Mouse (Mus musculus) v-Abl transformed pro-B cells (cell line): ENCODE measurements around the gene Ebi3.
"Not testable (repeated sequence)": the region's sequence is repeated elsewhere in the genome, so short reads cannot be mapped to it uniquely, and the experiment has no call there.

Source experiments
- in situ Hi-C, 2 experiments: fragments of 400-800 bp; cut with MboI; formaldehyde crosslinking; loops; one replicate each; pipeline ENCODE4 v1.15.1; 2025; ENCODE audit not compliant: unreplicated experiment in 2 of 2

The Ebi3 gene

GRCm38 (mm10) chr17:55952447-55953027, at the start of gene Ebi3:
TSS of gene Ebi3 (plus strand) at chr17:55952640.
- in situ Hi-C loops = loop anchor here (5.0 to 25.0 kb wide), 4 partner anchors 75 to 260 kb away; partner anchors contain the start of genes Dpp9 (in 1 of the 2) and Zfp119a (in 1 of the 2)

GRCm38 (mm10) chr17:55903087-55903486, 49.4 kb upstream of the Ebi3 start:
- in situ Hi-C loops = no loop called here

- in situ Hi-C loops = no loop called here
These were observed 48.8 kb upstream of the Ebi3 start for GRCm38 (mm10) chr17:55903687-55904086.

GRCm38 (mm10) chr17:55904131-55904530, 48.3 kb upstream of the Ebi3 start:
- in situ Hi-C loops = no loop called here

DNA sequence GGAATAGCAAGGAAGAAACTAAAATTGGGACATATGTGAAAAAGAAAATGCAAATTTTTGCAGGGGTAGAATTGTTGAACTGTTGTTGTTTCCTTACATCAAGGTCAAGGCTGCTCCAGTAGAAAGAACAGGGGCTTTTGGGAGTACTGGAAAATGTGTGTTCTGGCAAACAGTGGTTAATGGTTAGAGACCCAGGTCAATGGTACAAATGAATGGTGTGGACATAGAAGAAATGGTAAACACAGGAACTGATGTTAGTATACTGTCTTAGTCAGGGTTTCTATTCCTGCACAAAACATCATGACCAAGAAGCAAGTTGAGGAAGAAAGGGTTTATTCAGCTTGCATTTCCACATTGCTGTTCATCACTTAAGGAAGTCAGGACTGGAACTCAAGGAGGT, 45.8 kb upstream of the Ebi3 start:
- in situ Hi-C loops = no loop called here

DNA sequence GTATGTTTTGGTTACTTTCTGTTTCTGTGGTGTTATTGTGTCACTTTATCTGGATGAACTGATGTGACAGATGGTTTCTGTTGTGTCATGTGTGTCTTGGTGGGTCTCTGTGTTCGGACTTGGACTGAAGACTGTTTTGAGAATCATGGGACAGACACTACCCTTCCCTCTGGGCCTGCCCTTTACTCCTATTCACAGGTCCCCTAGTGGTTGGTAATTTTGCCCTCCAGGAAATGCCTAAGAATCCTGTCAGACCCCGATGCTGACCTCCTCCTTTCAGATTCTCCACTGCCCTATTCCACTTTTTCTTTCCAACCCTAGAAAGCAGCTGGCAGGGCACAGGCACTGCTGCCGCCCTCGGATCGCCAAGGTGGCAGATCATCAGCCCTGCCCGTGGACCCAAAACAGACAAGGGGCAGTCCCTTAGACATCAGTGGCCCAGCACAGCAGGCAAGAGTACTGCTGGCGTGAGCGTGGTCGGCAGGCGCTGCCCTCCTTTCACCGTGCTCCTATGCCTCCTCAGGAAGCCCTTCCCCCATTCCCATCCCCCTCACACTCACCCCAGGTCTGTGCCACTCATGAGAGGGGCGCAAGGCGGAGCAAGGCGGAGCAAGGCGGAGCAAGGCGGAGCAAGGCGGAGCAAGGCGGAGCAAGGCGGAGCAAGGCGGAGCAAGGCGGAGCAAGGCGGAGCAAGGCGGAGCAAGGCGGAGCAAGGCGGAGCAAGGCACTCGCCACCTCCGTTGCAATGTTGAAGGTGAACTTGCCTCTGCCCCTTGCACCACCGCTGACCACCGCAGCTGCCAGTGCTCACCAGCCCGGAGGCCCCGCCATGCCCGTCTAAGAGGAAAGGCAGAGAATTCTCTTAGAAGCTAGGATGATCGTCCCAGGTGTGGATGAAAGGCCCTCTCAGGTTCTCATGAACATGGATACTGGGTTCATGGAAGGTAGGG, 20.6 kb upstream of the Ebi3 start:
- in situ Hi-C loops = loop anchor here in 1 of 2 experiments (5.0 kb wide), 1 partner anchor 40 kb away; the partner anchor contains the start of gene Zfp959

DNA sequence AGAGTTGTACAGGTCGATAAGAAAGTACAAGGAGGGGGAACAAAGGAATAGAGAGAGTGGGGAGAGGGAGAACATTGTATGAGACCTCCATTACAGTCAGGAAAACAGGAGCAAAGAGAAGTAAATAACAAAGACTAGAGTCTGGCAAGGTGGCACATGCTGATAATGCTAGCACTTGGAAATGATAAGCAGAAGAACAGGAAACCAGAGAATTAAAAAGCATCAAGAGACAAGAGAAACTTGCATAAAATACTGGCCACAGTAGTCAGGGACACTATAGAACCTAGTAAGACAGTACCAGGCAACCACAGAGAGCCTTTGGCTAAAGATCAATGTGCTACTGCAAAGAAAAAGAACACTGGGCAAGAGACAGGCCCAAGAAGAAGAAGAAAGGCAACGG, 19.8 kb upstream of the Ebi3 start:
- in situ Hi-C loops = loop anchor here in 1 of 2 experiments (5.0 kb wide), 1 partner anchor 40 kb away; the partner anchor contains the start of gene Zfp959

GRCm38 (mm10) chr17:55933191-55933590, 19.2 kb upstream of the Ebi3 start:
- in situ Hi-C loops = loop anchor here in 1 of 2 experiments (5.0 kb wide), 1 partner anchor 41 kb away; the partner anchor contains the start of gene Zfp959

DNA sequence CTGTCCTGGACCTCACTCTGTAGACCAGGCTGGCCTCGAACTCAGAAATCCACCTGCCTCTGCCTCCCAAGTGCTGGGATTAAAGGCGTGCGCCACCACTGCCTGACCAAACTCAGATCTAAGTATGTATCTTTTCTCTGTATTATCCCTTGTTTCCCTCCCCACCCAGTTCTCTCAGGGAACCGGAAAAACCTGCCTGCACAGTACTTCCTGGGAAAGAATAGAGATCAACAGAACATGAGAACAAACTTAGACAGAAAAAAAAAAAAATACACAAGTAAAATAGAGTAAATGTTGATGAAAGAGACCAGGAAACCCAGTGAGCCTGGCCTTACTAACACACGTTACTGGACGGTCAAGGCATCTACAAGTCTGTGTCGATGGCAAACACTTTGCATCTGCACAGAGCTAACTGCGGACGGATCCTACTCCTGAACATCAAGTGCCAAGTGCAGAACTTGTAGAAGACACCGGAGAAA, 8.0 kb upstream of the Ebi3 start:
- in situ Hi-C loops = not testable (repeated sequence)

DNA sequence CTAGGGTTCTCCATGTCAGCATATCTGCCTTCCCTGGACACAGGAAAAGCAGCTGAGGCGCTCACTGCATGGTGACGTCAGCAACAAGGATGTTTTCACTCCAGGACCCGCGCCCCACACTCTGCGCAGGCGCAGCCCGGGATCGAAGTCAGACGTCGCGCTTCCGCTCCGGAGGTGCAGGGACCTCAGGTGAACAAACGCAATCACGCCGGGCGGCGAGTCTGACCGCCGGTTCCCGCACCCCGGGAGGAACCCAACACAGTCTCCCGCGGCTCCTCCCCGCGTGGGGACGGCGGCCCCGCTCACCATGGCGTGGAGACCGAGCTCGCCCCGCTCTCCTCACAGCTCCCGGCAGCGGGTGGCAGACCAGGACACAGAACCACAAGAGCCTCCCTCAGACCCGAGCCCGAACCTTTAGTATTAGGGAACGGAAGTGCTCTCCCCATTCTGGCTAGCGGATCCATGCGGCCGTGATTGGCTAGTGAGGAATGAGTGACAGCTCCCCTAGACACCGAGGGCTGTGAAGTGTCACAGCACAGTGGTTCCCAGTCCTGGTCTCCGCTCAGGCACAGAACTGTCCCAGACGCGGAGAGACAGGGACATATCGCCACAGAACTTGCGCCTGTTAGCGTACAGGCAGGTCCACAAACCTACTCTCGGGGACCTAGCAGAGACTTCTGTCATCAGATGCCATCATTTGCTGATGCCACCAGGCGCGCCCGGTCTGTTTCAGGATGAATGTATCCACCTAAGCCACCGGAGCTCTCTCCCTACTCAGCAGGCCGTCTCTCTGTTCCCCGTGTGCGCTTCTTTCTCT, 7.4 kb upstream of the Ebi3 start:
- in situ Hi-C loops = not testable (repeated sequence)

- in situ Hi-C loops = no loop called here
These were observed 6.7 kb upstream of the Ebi3 start for GRCm38 (mm10) chr17:55945696-55946095.

GRCm38 (mm10) chr17:55948647-55949046, 3.8 kb upstream of the Ebi3 start:
- in situ Hi-C loops = no loop called here

DNA sequence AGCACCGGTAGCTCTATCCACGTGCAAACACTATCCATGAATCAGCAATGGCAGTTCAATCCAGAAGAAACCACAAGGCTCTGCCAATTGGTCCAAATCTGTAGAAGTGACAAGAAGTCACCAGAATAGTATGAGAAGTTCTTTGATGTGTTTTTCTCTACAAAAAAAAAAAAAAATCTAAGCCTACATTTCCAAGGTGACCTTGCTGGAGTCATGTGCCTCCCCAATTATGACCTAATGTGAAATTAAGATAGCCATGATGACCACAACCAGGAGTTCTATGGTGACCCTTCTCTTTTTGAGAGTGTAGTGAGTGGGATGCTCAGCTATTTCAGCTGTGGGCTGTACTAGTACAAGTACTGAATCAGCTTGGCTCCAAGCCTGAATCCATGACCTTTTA, 3.0 kb upstream of the Ebi3 start, which contains the start of gene Zfp119b:
Zfp119b (minus strand) TSS at position 101 of the 400 bp plus-strand sequence.
- in situ Hi-C loops = no loop called here

DNA sequence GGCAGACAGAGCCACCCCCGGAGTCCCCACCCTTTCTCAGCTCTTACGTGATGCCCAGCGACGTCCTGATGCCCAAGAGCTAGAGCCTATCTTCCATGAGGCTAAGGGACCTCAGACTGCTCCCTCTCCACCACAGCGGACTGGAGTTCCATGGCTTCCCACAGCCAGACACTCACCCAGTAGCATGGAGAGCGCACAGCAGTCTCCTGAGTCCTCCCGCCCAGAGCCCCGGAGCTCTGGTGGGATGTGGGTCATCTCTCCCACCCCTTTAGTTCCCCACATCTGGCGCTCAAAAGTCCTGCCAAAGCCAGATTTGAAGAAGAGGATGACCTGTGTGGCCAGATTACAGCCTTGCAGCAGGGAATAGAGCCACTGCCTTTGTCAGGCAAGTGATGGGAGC, 1.8 kb upstream of the Ebi3 start:
- in situ Hi-C loops = loop anchor here (5.0 to 25.0 kb wide), 4 partner anchors 73 to 262 kb away; partner anchors contain the start of genes Dpp9 (in 1 of the 2) and Zfp119a (in 1 of the 2)

DNA sequence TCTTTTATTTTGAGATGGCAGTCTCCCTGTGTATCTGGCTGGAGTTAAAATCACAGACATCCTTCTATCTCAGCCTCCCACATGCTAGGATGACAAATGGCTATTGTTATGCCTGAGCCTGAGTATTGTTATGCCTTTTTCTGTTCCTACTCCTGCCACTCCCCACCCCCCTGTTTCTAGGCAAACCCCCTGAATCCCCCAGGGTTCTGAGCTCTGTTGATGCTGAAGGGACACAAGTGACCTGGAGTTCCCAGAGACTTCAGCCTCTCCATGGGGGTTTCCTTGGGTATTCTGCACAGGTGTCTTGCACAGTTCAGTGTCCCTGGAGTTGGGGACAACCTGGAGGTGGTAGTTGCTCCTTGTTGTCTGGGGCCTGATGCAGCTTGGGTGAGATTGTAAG, 399 bp upstream of the Ebi3 start:
- in situ Hi-C loops = loop anchor here (5.0 to 25.0 kb wide), 4 partner anchors 75 to 260 kb away; partner anchors contain the start of genes Dpp9 (in 1 of the 2) and Zfp119a (in 1 of the 2)

GRCm38 (mm10) chr17:55953751-55954150, 1.3 kb downstream of the Ebi3 start:
- in situ Hi-C loops = loop anchor here (5.0 to 25.0 kb wide), 4 partner anchors 76 to 259 kb away; partner anchors contain the start of genes Dpp9 (in 1 of the 2) and Zfp119a (in 1 of the 2)

DNA sequence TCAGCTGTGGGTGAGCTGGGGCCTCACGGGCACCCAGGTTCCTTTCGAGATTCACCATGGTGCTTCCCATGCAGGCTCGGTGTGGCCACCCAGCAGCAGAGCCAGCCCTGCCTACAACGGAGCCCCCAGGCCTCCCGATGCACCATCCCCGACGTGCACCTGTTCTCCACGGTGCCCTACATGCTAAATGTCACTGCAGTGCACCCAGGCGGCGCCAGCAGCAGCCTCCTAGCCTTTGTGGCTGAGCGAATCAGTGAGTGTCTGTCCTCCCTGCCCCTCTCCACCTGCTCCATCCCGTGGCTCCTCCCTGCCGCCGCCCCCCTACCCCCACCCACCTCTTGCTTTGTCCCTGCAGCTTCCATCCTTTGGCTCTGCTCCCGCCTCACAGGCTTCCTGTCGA, 1.8 kb downstream of the Ebi3 start:
- in situ Hi-C loops = loop anchor here (5.0 to 25.0 kb wide), 4 partner anchors 77 to 258 kb away; partner anchors contain the start of genes Dpp9 (in 1 of the 2) and Zfp119a (in 1 of the 2)

- in situ Hi-C loops = loop anchor here (5.0 to 25.0 kb wide), 4 partner anchors 141 to 301 kb away; partner anchors contain the start of genes Dpp9 (in 1 of the 2) and Fem1a (in 1 of the 2)
These were observed 3.7 kb downstream of the Ebi3 start for GRCm38 (mm10) chr17:55956129-55956528.

GRCm38 (mm10) chr17:55956591-55956990, 4.2 kb downstream of the Ebi3 start:
- in situ Hi-C loops = loop anchor here (5.0 to 25.0 kb wide), 4 partner anchors 142 to 301 kb away; partner anchors contain the start of genes Dpp9 (in 1 of the 2) and Fem1a (in 1 of the 2)
